Mouse (Mus musculus) C2C12 (cell line): Measurements from ENCODE around the gene F7. TPM values are rescaled to one million over a fixed set of nuclear protein-coding genes. Genes with fewer than 3 reads are reported as not detected.
"Not testable (repeated sequence)": the region's sequence is repeated elsewhere in the genome, so short reads cannot be mapped to it uniquely, and the experiment has no call there.

Experiments used
- H3K27me3 ChIP-seq: one replicate; pipeline ENCODE4 v1.6.1; 2011; ENCODE audit not compliant: control insufficient read depth, insufficient read depth, insufficient read length
- H3K36me3 ChIP-seq: one replicate; pipeline ENCODE4 v1.6.1; 2011; ENCODE audit not compliant: control insufficient read depth, insufficient read depth
- H3K4me3 ChIP-seq: one replicate; pipeline ENCODE4 v1.5.1; 2011; ENCODE audit warnings: mild to moderate bottlenecking, control low read depth; ENCODE audit not compliant: poor library complexity, insufficient read depth, severe bottlenecking
- H3K79me2 ChIP-seq: one replicate; pipeline ENCODE4 v1.6.1; 2011; ENCODE audit not compliant: control insufficient read depth, insufficient read depth
- H3K79me3 ChIP-seq: one replicate; pipeline ENCODE4 v1.6.1; 2011; ENCODE audit warnings: low read depth, control low read depth
- H3ac ChIP-seq: one replicate; pipeline ENCODE3; 2011; ENCODE audit warnings: low read depth; ENCODE audit not compliant: control insufficient read depth, insufficient read length
- CEBPB ChIP-seq: IDR thresholded peaks from one replicate; pipeline ENCODE4 v1.6.1; 2011; ENCODE audit warnings: low read depth, mild to moderate bottlenecking, control low read depth, moderate library complexity
- CTCF ChIP-seq: IDR thresholded peaks from one replicate; pipeline ENCODE4 v1.5.1; 2011; ENCODE audit not compliant: control insufficient read depth, insufficient read depth, insufficient read length
- FOSL1 ChIP-seq: IDR thresholded peaks from one replicate; pipeline ENCODE4 v1.8.0; 2011; ENCODE audit warnings: mild to moderate bottlenecking, low read length; ENCODE audit not compliant: poor library complexity, insufficient read depth, severe bottlenecking
- MAX ChIP-seq: IDR thresholded peaks from one replicate; pipeline ENCODE4 v1.6.1; 2011; ENCODE audit warnings: mild to moderate bottlenecking, control low read depth
- MYOD1 ChIP-seq: IDR thresholded peaks from one replicate; pipeline ENCODE4 v1.6.1; 2011; ENCODE audit warnings: low read depth; ENCODE audit not compliant: control insufficient read depth, insufficient read length
- MYOG ChIP-seq: IDR thresholded peaks from one replicate; pipeline ENCODE4 v1.6.1; 2011; ENCODE audit not compliant: control insufficient read depth, insufficient read length; ENCODE audit errors: extremely low read depth
- USF1 ChIP-seq: IDR thresholded peaks from one replicate; pipeline ENCODE4 v1.6.1; 2011; ENCODE audit warnings: low read depth, mild to moderate bottlenecking, control low read depth, moderate library complexity
- polyA plus RNA-seq: library from polyadenylated mRNA; unstranded; fragments of >200 nt; fragmentation: generic; extraction: Trizol; gene quantifications from one replicate; pipeline ENCODE4 v1.2.1, GENCODE M21; 2012; ENCODE audit warnings: missing spikeins

F7 gene
- polyA plus RNA-seq, 1 experiment: not detected

DNA sequence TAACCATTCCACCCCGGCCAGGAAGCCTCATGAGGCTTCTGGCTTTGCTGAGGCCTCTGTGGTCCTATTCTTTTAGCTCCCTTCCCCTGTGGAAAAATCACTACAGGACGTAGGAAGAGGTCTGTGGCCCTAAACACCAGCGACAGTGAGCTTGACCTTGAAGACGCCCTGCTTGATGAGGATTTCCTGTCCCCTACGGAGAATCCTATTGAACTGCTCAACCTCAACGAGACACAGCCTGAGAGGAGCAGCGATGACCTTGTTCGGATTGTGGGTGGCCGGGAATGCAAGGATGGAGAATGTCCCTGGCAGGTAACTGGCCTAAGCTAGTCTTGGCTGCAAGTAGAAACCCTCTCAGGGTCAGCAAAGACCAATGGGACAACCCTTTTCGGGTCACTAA lies 24.7 kb downstream of the F7 start:
- H3K79me2 ChIP-seq: no peaks in the 10 kb centered on the region
- H3ac ChIP-seq: no peak overlapping the region
- TF ChIP-seq MYOD1 (no peak), CEBPB (no peak), USF1 (no peak), FOSL1 (no peak), MAX (no peak)
- peaks cover 68% of the 10 kb centered on the region for H3K27me3 ChIP-seq
- no peaks in the 10 kb centered on the region for H3K36me3 ChIP-seq
- H3K79me3 ChIP-seq: no peaks in the 10 kb centered on the region
- H3K4me3 ChIP-seq: no peak overlapping the region

DNA sequence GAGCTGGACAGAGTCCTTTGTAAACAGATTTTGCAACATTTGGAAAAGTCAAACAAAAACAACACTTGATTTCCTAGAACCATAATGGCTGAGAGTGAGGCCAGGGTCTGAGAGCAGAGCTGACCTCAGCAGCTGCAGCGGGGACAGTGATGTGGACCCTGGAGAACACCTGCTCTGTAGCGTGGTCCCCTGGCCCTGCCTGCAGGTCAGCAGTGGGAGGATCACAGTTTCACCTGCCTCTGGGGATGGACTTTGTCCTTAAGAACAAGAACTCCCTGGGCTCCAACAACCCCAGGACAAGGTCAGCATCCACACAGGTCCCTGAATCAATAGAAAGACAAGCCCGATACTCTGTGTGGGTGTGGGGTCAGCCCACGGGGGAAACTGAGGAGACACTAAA lies 31.5 kb downstream of the F7 start:
- Histone ChIP-seq H3K4me3 (no peak overlapping the region), H3K79me3 (no peaks in the 10 kb centered on the region), H3ac (no peak overlapping the region), H3K79me2 (no peaks in the 10 kb centered on the region), H3K36me3 (no peaks in the 10 kb centered on the region), H3K27me3 (peaks cover 61% of the 10 kb centered on the region)
- TF ChIP-seq MYOD1 (no peak), CTCF (no peak), FOSL1 (no peak), MYOG (no peak), MAX (no peak), USF1 (no peak), CEBPB (no peak)

DNA sequence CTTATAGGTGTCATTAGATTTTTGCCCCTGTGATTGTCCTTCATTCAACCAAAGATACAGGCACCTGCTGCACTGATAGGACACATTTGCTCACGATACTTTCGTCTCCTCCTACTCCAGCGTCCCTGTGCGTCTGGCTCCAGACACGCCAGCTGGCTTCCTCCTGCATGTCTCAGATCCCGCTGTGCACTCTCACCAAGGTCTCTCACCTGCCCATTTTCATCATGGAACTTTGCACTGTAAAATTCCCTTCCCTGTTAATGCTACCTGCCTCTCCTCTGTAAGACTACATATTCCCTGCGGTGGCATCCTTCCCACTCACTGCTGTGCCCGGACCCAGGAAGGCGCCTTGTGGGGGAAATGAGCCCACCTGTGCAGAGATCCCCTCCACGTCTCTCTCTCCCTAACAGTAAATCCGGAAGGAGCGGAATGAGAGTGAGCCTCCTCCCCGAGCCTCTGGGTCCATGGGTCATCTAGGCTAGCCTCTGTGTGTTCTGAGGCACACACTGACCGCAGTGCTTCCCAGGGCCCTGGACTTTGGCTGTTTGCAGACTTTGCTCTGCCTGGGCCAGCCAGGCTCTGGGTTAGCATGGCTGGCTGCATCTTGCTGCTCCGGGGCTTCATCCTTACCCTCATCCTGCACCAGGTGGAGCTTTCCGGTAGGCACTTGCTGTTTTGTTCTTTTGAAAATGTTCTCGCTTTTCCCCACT lies 34.8 kb downstream of the F7 start, which contains the start of gene Proz:
Gene Proz (plus strand): TSS at position 474 of the 710 bp plus-strand sequence.
- TF ChIP-seq MYOG (no peak), FOSL1 (no peak), CEBPB (no peak), CTCF (no peak), MYOD1 (no peak), MAX (no peak), USF1 (no peak)
- H3K36me3 ChIP-seq: no peaks in the 10 kb centered on the region
- no peaks in the 10 kb centered on the region for H3K79me2 ChIP-seq
- no peaks in the 10 kb centered on the region for H3K79me3 ChIP-seq
- H3K27me3 ChIP-seq: peaks cover 44% of the 10 kb centered on the region
- H3K4me3 ChIP-seq: no peak within 1 kb of the TSS
- no peak within 1 kb of the TSS for H3ac ChIP-seq

DNA sequence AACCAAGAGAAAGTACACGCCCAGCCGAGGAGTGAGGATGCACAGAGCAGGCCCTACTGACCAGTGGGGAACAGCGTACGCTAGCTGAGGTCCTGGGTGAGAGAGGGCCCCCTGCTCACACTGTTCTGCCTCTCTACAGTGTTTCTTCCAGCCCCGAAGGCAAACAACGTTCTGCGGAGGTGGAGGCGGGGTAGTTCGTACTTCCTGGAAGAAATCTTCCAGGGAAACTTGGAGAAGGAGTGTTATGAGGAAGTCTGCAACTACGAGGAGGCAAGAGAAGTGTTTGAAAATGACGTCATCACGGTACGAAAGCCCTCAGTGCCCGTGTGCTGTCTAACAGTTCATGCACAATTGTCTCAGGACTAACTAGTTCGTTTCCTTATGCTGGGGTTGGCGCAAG lies 37.3 kb downstream of the F7 start:
- TF ChIP-seq MYOG (no peak), USF1 (no peak), FOSL1 (no peak), MYOD1 (no peak), CEBPB (no peak), MAX (no peak), CTCF (no peak)

DNA sequence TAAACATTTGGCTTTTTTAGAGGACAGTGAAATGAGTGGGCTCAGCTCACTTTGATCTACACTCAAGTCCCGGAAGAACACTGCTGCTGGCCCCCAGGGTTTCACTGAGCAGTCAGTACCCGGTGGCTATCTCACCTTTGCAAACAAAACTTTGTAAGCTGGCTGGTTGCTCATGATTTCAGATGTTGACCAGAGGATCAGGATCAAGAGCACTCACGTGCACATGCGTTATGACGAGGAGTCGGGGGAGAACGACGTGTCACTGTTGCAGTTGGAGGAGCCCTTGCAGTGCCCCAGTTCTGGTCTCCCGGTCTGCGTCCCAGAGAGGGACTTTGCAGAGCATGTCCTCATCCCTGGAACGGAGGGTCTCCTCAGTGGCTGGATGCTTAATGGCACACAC lies 47.4 kb downstream of the F7 start:
- no peak overlapping the region for H3K4me3 ChIP-seq
- H3K79me2 ChIP-seq: no peaks in the 10 kb centered on the region
- H3K79me3 ChIP-seq: no peaks in the 10 kb centered on the region
- H3ac ChIP-seq: no peak overlapping the region
- H3K36me3 ChIP-seq: peaks cover 40% of the 10 kb centered on the region
- no peak for TF ChIP-seq MAX
- TF ChIP-seq FOSL1: no peak
- no peak for TF ChIP-seq MYOD1
- TF ChIP-seq USF1: no peak
- no peak for TF ChIP-seq MYOG
- TF ChIP-seq CEBPB: no peak
- TF ChIP-seq CTCF: no peak
- no peaks in the 10 kb centered on the region for H3K27me3 ChIP-seq

More for the DNA sequence above, 37.3 kb downstream of the F7 start:
- no peak overlapping the region for H3ac ChIP-seq
- H3K27me3 ChIP-seq: peaks cover 28% of the 10 kb centered on the region
- no peaks in the 10 kb centered on the region for H3K79me3 ChIP-seq
- H3K4me3 ChIP-seq: no peak overlapping the region
- no peaks in the 10 kb centered on the region for H3K36me3 ChIP-seq
- no peaks in the 10 kb centered on the region for H3K79me2 ChIP-seq

GRCm38 (mm10) chr8:13075044-13075443 lies 49.2 kb downstream of the F7 start:
- H3K79me3 ChIP-seq: no peaks in the 10 kb centered on the region
- H3K79me2 ChIP-seq: no peaks in the 10 kb centered on the region
- TF ChIP-seq MYOG (no peak), CEBPB (no peak), MYOD1 (no peak), CTCF (no peak), USF1 (no peak), FOSL1 (no peak), MAX (no peak)
- H3ac ChIP-seq: no peak overlapping the region
- H3K27me3 ChIP-seq: no peaks in the 10 kb centered on the region
- no peak overlapping the region for H3K4me3 ChIP-seq
- H3K36me3 ChIP-seq: peaks cover 50% of the 10 kb centered on the region

DNA sequence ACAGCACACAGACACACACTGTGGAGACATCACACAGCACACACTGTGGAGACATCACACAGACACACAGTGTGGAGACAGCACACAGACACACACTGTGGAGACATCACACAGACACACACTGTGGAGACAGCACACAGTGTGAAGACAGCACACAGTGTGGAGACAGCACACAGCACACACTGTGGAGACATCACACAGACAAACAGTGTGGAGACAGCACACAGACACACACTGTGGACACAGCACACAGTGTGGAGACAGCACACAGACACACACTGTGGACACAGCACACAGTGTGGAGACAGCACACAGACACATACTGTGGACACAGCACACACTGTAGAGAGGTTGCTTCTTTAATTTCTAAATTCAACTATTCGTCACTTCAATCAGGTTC lies 49.7 kb downstream of the F7 start:
- not testable (repeated sequence) for H3K79me2 ChIP-seq, H3K79me3 ChIP-seq, H3K4me3 ChIP-seq, H3ac ChIP-seq, H3K27me3 ChIP-seq
- H3K36me3 ChIP-seq: peaks cover 50% of the 10 kb centered on the region
